Mouse (Mus musculus) right cerebral cortex, adult 18-20 months (tissue): ENCODE data around the gene Tada2b.
A peak's percentile ranks its signal among the peaks of the same experiment; 100 is the strongest.

ENCODE experiments used
- DNase-seq: peaks from one replicate; pipeline ENCODE4 v3.0.0; 2022; ENCODE audit warnings: mixed read lengths

The Tada2b gene

DNA sequence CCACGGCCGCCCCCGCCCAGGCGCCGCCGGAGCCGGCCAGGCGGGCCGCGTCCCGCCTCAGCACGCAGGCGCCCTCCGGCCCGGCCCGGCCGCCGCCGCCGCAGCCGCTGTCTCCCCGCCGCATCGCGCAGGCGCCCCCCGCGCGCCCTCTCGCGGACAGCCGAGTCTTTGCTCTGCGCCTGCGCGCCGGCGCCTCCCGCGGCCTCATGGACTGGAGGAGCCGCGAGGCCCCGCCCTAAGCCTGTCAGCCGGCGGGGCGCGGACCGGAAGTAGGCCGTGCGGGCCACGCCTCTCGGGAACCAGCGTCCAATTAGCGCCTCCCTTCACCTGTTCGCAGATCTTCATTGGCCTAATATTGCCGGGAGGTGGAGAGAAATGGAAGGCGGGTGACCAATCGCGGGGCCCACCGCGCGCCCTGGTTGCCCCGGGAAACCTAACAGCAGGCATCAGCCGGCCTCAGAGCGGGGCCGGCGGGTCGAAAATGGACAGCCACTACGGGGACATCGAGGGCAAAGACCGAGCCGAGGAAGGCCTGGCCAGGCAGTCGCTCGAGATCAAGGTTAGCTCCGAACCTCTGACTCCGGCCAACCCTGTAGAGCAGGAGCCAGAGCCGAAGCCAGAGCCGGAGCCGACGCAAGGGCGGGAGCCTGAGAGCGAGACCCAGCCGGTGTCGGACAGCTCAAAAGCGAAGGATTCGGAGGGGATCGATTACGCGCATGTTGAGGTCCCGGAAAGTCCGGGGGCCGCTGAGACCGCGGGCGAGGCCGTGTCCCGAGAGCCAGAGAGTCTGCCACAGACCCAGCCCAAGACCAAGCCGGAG, at the start of gene Tada2b, which contains the start of gene Ccdc96:
TSS of gene Tada2b (minus strand) at position 115 of the 820 bp plus-strand sequence.
TSS of gene Ccdc96 (plus strand) at position 418 of the 820 bp plus-strand sequence.
- DNase-seq = peak; percentile 99

DNA sequence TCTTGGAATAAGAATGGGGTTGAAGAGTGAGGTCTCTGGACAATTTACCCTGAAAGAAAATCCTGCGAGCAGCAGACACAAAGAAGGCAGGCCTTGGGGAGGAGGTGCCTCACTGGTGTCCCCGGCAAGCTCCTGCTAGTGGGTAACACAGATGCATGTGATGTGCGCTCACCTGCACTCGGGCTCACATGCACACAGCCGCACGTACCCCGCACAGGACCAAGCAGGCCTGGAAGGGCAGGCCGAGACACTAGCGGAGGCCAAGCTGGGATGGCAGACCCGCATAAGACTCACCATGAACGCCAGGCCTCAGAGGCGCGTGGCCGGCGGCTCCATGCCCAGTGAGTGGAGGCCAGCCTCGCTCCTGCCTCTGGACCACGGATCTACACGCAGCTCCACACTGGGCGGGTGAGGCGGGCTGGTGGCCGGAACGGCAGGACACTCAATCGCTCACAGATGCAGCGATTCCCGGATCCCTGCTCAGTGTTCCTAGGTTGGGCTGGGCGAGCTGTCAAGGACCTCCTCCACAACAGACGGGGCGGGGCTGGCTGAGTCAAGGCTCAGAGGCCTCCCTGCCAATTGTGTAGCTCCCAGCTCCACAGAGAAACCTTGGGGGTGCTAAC, 46.2 kb upstream of the Tada2b start:
- DNase-seq = peak; percentile 97

GRCm38 (mm10) chr5:36529698-36530097, 45.6 kb upstream of the Tada2b start:
- DNase-seq = no peak

DNA sequence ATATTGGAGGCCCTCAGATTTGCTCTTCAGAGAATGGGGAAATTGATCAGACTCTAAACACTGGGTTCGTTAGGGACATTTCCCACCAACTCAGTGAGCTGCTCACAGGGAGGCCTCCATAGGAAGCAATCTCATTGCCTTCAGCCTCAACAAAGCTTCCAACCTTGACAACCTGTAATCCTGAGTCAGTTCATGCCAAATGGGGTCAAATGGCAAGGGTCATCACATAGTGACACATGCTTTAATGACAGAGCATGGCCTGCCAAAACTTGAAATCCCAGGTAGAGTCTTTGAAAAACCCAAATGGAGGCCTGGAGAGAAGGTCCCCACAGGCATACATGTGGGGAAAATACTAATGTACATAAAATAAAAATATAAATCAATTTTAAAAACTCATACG, 42.8 kb upstream of the Tada2b start:
- no peak for DNase-seq

DNA sequence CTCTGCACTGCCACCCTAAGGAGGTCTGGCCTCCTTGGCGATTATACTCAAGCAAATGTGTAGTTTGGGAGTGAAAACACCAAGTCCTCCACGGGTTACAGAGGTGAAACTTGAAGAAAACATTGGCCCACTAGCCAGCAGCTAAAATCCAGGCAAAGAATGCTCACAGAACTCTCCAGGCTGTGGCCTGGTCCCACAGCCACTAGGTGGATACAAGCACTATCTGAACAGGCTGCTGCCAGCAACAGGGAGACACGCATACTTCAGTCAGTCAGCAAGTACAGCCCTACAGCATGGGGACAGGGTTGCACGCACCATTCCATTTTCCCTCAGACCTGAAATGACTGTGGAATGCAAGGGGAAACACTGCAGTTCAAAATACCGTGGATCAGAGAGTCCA, 42.2 kb upstream of the Tada2b start:
- no peak for DNase-seq

- no peak for DNase-seq
These were observed 41.1 kb upstream of the Tada2b start for GRCm38 (mm10) chr5:36525216-36525615.

DNA sequence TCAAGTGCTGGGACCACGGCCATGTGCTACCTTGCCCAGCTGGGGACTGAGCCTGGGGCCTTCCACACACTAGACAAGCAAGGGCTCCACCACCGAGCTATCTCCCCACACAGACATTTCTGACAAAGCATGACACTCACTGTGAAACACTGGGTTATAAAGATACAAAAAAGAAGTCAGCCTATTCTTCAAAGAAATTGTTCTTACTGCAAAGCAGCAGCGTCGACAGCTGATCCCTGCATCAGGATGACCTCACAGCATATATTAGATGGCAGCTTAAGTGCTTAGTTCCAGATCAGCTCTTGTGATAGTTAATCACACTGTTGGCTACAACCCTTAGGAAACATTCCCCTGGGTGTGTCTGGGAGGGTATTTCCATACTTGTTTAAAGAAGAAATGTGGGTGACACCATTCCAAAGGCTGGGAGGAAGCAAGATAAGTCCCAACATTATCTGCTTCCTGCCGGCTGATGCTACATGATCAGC, 39.2 kb upstream of the Tada2b start:
- DNase-seq = no peak

GRCm38 (mm10) chr5:36522782-36523181, 38.7 kb upstream of the Tada2b start:
- no peak for DNase-seq

DNA sequence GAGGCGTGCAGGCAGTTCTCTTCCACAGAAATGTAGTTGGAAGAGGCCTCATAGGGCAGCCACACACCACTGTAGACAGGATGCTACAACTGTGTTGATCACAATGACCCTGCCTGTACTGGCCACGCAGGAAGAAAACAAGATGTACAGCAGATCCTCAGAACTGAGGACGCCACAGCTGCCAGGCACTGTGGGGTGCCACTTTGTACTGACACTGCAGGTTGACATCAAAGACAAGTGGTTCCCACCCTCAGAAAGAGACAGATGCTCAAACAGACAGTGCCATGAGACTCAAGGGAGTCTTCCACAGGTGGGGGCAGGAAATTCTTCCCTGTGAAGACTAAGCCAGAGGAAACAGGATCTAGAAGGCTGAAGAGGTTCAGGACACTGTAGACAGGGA, 35.7 kb upstream of the Tada2b start:
- no peak for DNase-seq

DNA sequence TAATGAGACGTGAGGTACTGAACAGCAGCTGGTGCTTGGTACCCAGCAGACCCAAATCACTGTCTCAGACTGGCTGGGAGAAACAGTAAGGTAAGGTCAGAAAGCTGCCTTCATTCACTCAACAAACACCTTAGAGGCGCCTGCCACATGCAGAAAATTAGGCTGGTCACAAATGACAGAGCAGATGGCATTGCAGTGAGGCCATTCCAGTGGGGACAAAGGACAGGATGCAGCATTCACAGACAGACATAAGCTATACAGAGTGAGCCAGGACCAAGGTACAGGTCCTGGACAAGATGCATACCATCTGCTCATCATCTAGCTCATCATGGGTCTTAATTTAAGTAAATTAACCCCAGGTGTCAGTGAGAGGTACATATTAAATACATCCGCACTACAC, 33.5 kb upstream of the Tada2b start:
- no peak for DNase-seq

DNA sequence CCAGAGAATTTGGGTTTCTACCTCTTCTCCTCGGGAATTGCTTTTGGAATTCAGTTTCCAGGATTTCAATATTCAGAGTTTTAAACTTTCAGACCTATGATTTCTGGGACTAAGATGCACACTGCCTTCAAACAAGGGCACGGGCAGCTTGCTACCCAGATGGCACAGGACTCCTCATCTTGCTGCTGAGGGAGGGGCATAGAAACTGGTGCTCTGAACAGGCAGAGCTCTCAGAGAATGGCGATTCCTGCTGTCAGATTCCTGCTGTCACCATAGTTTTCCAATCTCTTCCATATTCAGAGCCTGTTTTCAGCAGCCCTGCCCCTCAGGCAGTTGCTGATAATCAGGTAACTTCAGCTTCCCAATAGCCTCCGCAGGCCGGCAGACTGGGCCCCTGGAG, 31.5 kb upstream of the Tada2b start:
- no peak for DNase-seq

GRCm38 (mm10) chr5:36515126-36515525, 31.0 kb upstream of the Tada2b start:
- DNase-seq = no peak

DNA sequence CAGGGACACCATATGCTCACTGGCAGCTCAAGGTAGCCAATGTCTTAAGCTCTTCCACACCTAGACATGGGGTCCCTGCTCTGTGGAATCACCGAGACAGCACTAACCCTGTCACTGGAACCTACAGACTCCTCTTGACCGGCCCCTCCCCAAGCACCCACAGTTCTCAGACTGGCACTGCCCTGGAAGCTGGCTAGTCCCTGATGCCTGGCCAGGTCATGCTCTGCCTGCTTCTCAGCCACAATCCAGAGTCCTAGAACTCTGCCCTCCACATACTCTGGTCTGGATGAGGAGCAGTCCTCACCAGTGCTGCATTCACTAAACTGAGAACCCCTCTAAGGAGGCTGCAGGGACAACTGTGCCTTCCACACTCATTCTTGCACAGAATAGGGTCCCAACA, 26.9 kb upstream of the Tada2b start:
- DNase-seq = no peak

DNA sequence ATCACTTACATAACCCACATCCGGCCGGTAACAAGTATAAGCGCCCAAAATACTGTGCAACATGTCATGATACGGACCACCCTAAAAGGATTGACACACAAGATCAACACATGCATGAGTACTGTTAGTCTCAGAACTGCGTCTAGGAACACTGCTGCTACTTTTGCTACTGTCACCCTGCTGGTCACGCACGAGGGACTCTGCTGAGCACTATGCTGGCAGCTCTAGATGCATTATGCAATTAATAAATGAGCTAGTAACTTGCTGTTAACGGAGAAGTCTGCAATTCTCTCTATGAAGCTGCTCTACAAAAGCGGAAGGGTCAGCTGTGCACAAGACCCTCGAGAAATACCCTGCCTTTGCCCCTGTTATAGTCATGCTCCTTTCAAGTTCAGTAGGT, 24.3 kb upstream of the Tada2b start:
- no peak for DNase-seq

DNA sequence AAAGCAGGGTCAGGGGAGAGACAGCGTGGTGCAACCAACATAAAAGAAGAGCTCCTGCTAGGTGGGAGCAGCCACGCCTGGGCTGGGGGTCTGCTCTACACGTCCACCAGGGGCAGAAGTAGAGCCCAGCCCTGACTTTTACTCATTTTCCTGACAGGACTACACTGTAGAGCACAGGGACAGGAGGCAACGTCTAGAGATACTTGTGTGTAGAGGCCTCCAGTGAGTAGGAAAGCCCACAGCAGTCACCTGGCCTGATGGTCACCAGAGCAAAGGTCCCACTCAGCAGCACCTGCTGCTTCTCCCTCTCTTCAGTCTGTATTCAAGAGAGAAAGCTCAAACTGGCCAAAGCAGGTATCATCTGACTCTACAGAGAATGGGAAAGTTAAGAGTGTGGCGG, 21.6 kb upstream of the Tada2b start:
- DNase-seq = no peak

GRCm38 (mm10) chr5:36505235-36505634, 21.1 kb upstream of the Tada2b start:
- DNase-seq = no peak

DNA sequence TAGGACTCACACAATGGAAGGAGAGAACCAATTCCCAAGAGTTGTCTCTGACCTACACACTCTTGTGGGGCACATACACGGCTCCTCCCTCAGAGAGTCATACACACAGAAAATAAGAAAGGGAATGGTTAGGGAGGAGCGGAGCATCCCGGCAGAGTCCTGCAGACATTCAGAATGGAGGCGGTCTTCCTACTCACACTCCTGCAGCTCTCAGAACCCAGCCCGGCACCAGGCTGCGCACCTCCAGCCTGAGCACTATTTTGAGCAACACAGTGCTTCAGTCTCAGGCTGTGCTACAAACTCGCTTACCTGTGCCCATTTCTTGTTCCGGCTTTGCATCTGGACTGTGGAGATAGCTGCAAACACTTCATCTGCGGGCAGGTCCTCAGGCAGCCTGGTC, 10.6 kb upstream of the Tada2b start:
- DNase-seq = peak; percentile 30

DNA sequence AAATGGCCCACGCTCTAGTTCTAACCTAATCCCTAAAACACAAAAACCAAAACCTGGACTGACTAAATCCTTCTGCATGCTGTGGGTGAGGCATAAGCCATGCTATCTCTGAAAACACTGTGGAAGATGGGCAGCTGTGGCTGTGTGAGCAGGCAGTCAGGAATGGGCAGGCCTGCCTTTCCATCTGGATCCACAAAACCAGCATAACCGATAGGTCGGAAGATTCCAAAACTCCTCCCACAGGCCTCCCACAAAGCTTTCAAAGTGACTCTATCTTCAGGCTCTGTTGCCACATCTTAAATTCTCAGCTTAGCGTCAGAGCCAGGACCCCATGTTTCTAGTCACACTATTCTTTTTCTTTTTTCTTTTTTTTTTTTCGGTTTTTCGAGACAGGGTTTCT, 9.8 kb upstream of the Tada2b start:
- peak; percentile 62 for DNase-seq

DNA sequence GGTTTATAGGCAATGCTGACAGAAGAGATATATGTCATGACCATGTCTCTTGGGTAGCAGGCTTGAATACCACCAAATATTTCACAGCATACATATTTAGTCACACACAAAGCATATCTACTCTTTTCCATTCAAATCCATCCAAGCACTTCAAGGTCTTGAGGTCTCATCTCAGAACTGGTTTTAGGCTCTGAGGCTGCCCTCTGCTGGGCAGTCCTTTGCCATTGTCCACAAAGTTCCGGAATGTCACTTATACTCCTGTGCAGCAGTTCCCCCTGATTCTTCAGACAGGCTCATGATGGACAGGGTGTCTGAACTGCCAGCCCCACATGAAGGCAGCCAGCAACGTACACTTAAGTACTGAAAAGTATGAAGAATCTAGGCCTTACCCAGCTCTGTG, 5.1 kb upstream of the Tada2b start:
- no peak for DNase-seq

DNA sequence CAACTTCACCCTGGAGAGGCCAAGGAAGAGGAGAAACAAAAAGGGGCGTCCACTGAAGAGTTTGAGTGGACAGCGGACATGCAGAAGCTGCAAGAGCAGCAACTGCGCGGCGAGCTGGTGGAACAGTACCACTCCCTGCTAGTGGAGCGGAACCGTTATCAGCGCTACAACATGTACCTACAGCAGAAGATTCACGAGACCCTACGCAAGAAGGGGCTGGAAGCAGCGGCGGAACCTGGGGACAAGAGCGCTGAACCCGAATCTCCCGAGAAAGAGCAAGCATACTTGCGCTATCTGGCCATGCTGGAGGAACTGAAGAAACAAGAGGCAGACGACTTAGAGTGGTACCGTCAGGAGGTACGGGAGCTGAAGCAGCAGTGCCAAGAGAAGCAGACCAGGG, 1.2 kb upstream of the Tada2b start:
- DNase-seq = no peak

DNA sequence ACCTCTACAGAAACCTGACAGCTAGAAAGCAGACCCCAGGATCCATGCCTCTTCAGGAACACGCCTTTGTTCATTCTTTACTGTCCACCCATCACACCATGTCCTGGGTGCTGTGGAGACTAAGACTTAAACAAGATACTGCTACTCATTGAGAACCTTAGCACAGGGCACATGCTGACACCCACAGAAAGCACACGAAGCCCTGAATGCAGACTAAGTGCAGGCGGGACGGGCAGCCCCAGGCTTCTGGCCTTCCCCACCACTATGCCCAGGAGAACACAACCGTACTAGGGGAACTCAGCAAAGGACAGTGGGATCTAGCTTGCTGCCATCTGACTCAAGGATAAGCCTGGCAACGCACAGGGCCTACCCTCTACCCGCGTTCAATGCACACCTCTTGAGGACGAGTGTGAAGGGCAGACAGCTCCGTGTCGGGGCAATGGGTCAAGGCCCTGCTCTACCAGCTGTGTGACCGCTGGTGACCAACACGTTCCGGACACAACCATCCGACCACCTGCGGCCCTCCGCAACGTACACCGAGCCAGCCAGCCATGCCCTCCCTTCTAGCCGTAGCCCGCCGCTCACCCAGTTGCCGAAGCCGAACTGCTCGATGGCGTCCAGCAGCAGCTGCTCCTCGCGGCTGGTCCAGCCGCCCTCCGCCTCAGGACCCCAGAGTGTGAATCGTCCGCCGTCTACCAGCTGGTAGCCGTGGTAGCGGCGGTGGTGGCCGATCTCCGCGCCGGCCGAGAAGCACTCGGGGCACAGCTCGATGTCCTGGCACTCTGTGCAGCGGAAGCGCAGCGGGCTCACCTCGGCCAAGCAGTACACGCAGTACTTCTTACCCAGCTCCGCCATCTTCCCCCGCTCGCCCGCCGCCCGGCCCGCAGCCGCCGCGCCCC, 633 bp downstream of the Tada2b start:
- DNase-seq = peak; percentile 34

DNA sequence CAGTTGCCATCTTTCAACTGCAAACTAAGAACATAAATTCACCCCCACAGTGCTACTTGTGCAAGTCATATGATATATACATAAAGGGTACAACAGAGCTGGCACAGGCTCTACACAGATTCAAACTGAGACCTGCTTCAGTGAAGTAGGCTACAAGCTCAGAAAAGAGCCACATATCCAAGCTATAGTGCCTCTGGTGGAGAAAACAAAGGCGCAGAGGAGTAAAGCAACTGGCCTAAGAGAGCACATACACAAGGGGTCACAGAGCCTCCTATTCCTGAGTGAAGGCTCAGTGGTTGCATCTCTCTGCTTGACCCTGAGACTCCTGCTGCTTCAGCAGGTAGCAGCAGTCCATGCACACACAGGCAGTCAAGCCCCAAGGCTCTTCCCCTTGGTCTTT, 3.0 kb downstream of the Tada2b start:
- DNase-seq = no peak

DNA sequence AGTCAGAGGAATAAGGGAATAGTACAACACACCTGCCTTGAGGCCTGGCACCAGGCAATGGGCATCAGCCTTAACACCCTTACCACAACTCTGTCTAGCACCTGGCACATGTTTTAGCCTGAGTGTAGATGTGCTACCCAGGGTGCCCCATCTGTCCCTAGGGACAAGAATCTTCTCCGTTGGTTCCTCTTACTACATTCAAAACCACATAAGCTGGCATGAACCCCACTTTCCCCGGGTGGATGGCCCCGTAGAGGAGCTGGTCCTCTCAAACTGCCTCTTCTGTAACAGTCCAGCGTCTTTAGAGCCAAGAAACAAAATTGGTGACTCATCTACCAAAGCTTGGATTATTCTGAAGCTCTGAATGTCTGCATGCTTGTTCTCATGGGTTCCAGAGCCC, 3.7 kb downstream of the Tada2b start:
- no peak for DNase-seq
